Mouse (Mus musculus) spleen, adult 12 weeks (tissue): Measurements from ENCODE around the gene Tpk1.

ENCODE experiments used
- DNase-seq: peaks from one replicate; pipeline ENCODE4 v3.0.0; 2022; ENCODE audit warnings: low spot score

Gene Tpk1

GRCm38 (mm10) chr6:43522046-43522445, 144.0 kb downstream of the Tpk1 start:
- no peak for DNase-seq

DNA sequence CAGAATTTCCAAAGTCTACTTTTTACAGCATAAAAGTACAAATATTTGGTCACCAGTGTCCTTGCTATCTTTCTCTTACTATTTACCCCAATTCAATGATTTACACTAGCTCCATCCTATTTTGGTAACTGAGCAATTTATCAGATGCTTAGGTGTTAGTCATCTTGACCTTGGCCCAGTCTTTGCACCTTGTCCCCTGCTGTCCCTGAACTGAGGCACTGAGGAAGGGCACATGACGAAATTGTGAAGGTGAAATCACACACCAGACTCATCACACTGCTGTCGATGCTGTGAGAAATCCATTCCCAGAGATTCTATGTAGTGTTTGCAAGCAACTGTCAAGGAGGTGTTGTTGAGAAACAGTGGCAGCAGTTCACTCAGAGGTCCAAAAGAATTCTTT, 145.9 kb downstream of the Tpk1 start:
- DNase-seq = no peak

DNA sequence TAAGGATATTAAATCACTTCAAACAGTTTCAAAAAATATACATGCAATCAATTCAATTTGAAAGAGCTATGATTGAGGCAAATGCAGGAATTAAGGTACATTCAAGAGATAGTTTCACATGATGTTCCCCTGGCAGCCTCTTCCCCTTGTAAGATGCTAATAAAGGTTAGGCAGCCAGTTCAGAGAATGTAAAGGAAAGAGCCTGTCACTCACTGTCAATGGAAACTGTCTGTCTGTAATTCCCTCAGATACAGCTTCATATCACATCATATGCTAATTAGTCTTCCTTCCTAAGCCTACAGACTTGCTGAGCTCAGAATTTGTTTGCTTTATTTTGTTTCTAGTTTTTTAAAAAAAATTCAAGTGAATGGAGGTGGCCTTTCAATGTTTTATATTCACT, 147.7 kb downstream of the Tpk1 start:
- DNase-seq = no peak

GRCm38 (mm10) chr6:43517316-43517655, 148.8 kb downstream of the Tpk1 start:
- no peak for DNase-seq

DNA sequence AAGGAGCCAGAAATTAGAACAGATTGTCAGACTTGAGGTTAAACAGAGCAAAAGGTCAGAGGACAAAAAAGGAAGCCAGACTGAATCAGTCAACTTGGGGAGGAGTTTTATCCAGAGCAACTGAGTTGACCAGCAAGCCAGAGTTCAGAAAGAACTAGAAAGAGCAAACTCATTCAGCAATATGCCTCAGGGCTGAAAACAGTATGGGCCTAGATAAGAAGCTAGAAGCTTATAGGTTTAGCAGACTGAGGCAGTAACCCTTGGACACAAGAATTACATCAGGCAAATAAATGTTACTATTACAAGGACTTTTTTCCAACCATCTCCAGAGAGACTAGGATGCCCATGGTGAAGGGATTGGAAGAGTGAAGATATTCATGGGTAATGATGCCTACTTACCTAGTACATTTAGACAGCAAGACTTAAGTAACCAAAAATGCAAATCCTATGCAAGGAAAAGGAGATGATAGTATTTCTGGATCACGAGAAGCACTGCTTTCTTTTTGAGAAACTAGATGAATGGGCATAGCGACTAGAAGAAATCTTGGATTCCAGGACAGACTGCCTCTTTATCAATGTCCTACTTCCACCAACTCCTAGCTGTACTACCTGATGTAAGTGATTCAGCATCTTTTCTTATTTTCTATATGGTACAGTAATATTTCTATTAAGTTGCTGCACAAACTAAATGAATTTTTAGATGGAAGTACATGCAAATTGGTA, 149.3 kb downstream of the Tpk1 start:
- no peak for DNase-seq

- DNase-seq = peak; percentile 8
These were observed 159.2 kb downstream of the Tpk1 start for GRCm38 (mm10) chr6:43506686-43507385.

DNA sequence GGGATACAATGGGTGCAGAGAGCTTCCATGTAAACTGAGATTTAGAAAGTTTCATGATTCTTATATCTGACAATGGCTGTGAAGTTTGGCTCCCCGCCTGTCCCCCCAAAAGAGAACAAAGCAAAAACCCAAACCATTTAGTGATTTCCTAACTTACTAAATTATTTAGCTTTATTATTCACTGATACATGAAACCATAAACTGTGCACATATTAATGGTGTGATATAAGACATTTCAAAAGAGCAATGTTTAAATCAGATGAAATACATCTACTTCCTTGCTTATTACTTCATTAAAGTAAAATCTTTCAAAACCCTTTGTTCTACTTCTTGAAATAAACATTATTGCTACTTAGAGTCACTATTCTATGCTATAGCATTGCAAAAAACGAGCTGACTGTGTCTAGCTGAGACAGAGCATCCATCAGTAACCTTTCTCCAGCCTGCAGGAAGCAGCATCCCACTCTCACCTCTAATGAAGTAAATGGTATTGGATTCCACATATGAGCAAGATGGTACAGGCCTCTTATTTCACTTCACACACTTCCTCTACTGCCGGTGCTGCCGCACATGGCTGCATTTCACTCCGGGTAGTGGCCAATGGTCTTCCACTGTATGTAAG, 161.4 kb downstream of the Tpk1 start:
- DNase-seq = no peak

DNA sequence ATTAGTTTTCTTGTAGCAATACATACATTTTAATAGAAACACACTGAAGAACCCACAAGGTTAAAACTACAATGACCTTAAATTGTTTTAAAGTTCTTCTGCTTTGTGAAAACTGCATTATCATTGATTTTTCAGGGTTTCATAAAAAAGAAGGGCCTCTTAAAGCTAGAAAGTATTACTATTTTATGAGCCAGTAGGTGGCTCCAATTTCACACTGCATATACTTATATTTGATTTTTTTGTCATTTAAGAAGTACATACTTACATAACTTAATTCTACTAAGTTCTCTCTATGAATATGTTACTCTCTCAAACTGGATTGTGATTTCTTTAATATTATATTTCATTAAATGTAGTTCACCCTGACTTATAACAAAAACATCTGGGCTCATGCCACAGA, 173.7 kb downstream of the Tpk1 start:
- DNase-seq = no peak

GRCm38 (mm10) chr6:43486691-43487090, 179.4 kb downstream of the Tpk1 start:
- DNase-seq = no peak

GRCm38 (mm10) chr6:43480687-43481086, 185.4 kb downstream of the Tpk1 start:
- DNase-seq = no peak

GRCm38 (mm10) chr6:43478810-43479209, 187.3 kb downstream of the Tpk1 start:
- DNase-seq = no peak

DNA sequence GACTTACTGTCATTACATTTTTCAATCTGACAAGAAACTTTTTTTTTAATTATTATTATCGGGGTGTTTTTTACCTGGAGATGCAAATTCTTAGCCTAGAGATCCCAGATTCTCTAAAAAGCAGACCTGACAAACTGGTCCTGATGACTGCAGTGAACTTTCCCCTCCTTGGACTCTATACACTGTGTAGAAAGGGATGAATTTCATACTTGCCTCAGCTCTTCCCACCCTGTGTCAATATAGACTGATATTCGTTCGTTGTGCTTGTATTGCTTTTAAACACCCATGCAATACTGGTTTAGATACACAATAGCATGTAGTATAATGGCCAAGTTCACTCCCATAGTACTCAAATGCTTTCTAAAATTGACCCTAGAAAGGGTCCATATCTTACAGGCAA, 189.7 kb downstream of the Tpk1 start:
- DNase-seq = no peak

DNA sequence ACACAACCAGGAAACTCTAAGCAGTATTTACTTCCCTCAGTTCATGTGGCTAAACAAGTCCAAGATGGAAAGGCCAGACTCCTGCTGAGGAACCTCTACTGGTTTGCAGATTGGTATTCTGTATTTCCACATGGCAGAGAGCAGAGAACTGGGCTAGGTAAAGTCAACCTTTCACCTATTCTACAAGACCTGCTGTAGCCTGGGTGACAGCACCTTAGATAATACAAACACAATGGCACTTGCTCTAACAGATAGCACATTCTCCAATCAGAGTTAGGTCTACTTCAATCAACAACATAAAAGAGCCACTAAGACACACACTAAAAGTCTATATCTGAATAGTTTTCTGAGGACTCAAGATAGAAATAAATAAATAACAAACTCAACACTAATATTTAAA, 190.2 kb downstream of the Tpk1 start:
- DNase-seq = no peak

GRCm38 (mm10) chr6:43471556-43471955, 194.5 kb downstream of the Tpk1 start:
- DNase-seq = no peak

DNA sequence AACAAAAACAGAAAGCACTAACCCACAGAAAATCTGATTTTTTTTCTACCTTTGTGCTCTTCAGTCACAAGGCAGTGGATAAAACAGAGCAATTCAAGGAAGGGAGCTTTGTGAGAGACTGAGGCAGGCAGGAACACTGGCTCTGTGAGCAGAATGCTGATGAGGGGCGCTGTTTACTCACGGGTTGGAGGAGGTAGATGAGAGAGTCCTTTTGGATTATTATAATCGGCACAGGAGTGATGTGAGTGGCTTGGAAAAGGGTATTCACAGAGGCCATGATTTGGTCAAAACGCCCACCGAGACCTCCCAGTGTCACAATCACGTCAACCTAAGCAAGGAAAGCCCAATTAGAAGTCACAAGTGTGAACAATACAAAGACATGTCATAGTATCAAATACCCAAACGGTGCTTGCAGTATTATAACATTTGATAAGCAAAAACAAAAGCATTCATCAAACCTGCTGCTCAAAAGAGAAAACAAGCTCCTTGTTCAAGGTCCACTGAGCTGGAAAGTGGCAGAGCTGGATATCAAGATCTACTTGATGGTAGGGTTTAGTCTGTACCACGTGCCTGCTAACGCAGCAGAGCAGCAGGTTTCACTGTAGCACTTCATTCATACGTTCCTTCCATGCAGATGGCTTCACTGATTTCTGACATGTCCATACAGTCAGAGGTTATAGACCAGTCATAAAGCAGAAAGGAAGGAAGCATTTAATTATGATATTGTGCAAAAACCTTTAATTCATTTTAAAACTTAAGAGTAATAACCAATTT, 197.1 kb downstream of the Tpk1 start:
- no peak for DNase-seq

DNA sequence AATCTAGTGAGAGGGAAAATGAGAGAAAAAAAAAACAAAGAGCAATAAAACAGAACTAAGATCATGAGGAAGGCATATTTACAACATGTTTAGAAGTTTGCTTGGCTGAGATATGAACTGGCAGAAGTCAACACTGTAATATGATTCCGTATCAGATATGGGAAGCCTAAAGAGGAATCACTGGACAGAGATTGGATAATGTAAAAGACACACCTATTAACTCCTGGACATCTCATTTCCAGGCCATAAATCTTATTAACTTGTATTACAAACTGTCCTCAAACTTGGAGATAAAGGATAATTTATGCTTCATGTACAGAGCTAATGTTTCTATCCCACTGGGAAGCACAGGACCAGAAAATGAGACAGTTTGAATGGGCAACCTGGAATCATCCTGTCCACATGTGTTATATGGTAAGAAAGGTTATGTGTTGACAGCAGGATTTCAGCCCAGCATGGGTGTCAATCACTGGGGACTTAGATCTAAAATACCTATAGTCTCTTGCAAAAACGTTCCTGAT, 203.2 kb downstream of the Tpk1 start:
- no peak for DNase-seq

- DNase-seq = no peak
These were observed 203.8 kb downstream of the Tpk1 start for GRCm38 (mm10) chr6:43462189-43462848.

DNA sequence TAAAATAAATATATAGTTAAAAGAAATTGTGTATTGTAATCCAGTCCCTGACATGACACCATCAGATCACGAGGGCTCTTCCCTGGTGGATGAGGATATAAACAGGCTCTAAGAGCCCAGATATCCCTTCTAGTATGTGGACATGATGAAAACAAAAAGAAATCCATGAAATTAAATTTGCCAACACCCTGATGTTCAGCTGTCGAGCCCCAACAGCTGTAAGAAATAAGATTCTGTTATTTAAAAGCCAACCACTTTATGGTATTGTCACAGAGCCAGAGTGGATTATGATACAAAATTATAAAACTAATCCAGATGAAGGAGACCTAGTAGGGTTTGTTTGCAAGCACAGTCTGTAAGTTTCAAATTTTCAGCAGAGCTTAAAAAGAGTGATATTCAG, 207.0 kb downstream of the Tpk1 start:
- DNase-seq = no peak

GRCm38 (mm10) chr6:43457989-43458388, 208.1 kb downstream of the Tpk1 start:
- DNase-seq = no peak

DNA sequence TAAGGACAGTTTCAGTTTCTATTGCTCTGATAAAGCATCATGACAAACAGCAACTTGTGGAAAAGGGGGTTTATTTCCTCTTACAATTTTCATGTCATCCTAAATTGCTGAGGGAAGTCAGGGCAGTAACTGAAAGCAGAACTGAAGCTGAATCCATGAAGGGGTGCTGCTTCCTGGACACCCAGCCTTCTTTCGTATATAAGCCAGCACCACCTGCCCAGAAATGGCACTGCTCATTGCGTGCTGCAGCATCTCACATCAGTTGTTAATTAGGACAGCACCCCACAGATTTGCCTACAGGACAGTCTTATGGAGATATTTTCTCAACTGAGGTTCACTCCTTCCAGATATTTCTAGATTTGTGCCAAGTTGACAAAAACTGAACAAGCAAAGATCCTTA, 216.6 kb downstream of the Tpk1 start:
- DNase-seq = no peak

- no peak for DNase-seq
These were observed 220.2 kb downstream of the Tpk1 start for GRCm38 (mm10) chr6:43445856-43446255.

DNA sequence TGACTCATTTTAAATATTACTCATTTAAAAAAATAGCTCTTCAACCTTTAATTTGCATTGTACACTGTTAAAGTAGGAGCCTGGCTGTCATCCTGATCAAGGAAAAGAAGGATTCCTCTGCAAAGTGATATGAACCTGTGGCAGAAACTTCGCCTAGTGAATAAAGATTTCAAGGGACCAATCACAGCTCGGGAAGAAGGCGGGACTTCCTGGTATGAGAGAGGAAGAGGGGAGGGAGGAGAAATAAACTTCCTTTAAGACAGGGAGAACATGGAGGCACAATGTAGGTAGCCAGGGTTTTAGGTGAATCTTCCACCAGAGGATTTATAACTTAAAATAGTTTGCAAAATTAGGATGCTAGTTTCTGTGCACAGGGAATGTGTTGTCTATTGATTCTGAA, 223.9 kb downstream of the Tpk1 start:
- DNase-seq = no peak
